Mouse (Mus musculus) liver, postnatal 0 days (tissue): ENCODE data around the gene Hmcn1. TPM values are rescaled to one million over a fixed set of nuclear protein-coding genes. Genes with fewer than 3 reads are reported as not detected.

ENCODE experiments used
- ATAC-seq: fragments of 200-750 bp; cut with Nextera tagmentation; 2 replicates; pipeline ENCODE4 v1.8.0; 2017; ENCODE audit warnings: mild to moderate bottlenecking, moderate library complexity
- DNase-seq: peaks from one replicate; pipeline ENCODE4 v3.0.0-alpha.2; 2016
- H3K27ac ChIP-seq: fragments of 300-500 bp; sonication (generic); 2 replicates; pipeline ENCODE4 v1.5.1; 2014; ENCODE audit warnings: antibody characterized with exemption, moderate library complexity, mild to moderate bottlenecking, low read depth
- H3K27me3 ChIP-seq: fragments of 300-500 bp; sonication (generic); 2 replicates; pipeline ENCODE4 v1.6.1; 2014; ENCODE audit warnings: low read length, control low read depth, mixed read lengths; ENCODE audit not compliant: insufficient read depth
- H3K36me3 ChIP-seq: fragments of 300-500 bp; sonication (generic); replicated peaks from 2 replicates; pipeline ENCODE4 v1.6.1; 2014; ENCODE audit warnings: mild to moderate bottlenecking, control low read depth, low read length, moderate library complexity, mixed read lengths; ENCODE audit not compliant: insufficient read depth
- H3K4me1 ChIP-seq: fragments of 300-500 bp; sonication (generic); 2 replicates; pipeline ENCODE4 v1.6.1; 2014; ENCODE audit warnings: antibody characterized with exemption, mild to moderate bottlenecking, control low read depth; ENCODE audit not compliant: insufficient read depth
- H3K4me2 ChIP-seq: fragments of 300-500 bp; sonication (generic); 2 replicates; pipeline ENCODE4 v1.6.1; 2014; ENCODE audit warnings: low read depth, mild to moderate bottlenecking, low read length, moderate library complexity, mixed read lengths
- H3K4me3 ChIP-seq: fragments of 300-500 bp; sonication (generic); 2 replicates; pipeline ENCODE4 v1.5.1; 2014; ENCODE audit warnings: low read depth, low read length
- H3K9ac ChIP-seq: fragments of 300-500 bp; sonication (generic); replicated peaks from 2 replicates; pipeline ENCODE4 v1.6.1; 2014; ENCODE audit warnings: mild to moderate bottlenecking, moderate library complexity
- H3K9me3 ChIP-seq: fragments of 300-500 bp; sonication (generic); 2 replicates; pipeline ENCODE4 v1.6.1; 2016; ENCODE audit warnings: mild to moderate bottlenecking, control low read depth, low read length, mixed read lengths
- CTCF ChIP-seq: sonication (generic); IDR thresholded peaks from 2 replicates; pipeline ENCODE4 v1.5.1; 2016; ENCODE audit warnings: antibody characterized with exemption, low read depth
- EP300 ChIP-seq: IDR thresholded peaks from 2 replicates; pipeline ENCODE4 v1.6.1; 2016; ENCODE audit warnings: antibody characterized with exemption, low read depth, mild to moderate bottlenecking
- WGBS: fragments of 180-500 bp; shearing (Covaris S2); extraction: QIAGEN DNeasy Blood & Tissue Kit; methylation state at CpG from one replicate; pipeline ENCODE4 v1.1.7; 2014; ENCODE audit not compliant: insufficient replicate concordance; 5-methylcytosine and 5-hydroxymethylcytosine counted together
- polyA plus RNA-seq: library from polyadenylated mRNA; unstranded; fragments of >200 nt; fragmentation: Nextera tagmentation; extraction: Ambion mirVana; gene quantifications from 2 replicates; pipeline ENCODE4 v1.2.1, GENCODE M21; 2015

Hmcn1 gene
- polyA plus RNA-seq, 1 experiment from 2014 or later, result 2.4 TPM

- peak; percentile 46 for DNase-seq
- peaks cover 5% of the 10 kb centered on the region; the same call in 1 of the 2 replicates for H3K4me1 ChIP-seq
- peak overlapping the region; percentile 50 for H3K27ac ChIP-seq
- H3K4me2 ChIP-seq, result peak overlapping the region; percentile 47
- 34% methylated on average over 19 of the region's 19 CpGs for WGBS
- H3K36me3 ChIP-seq, result no peaks in the 10 kb centered on the region
- peak; percentile 90 for ATAC-seq
- H3K27me3 ChIP-seq, result no peaks in the 10 kb centered on the region
- TF ChIP-seq EP300 (no peak), CTCF (no peak)
- no peak overlapping the region for H3K9ac ChIP-seq
- H3K4me3 ChIP-seq, result peak overlapping the region; percentile 16
- H3K9me3 ChIP-seq, result no peaks in the 10 kb centered on the region
These were observed 32.0 kb upstream of the Hmcn1 start for GRCm38 (mm10) chr1:151025049-151025773.

DNA sequence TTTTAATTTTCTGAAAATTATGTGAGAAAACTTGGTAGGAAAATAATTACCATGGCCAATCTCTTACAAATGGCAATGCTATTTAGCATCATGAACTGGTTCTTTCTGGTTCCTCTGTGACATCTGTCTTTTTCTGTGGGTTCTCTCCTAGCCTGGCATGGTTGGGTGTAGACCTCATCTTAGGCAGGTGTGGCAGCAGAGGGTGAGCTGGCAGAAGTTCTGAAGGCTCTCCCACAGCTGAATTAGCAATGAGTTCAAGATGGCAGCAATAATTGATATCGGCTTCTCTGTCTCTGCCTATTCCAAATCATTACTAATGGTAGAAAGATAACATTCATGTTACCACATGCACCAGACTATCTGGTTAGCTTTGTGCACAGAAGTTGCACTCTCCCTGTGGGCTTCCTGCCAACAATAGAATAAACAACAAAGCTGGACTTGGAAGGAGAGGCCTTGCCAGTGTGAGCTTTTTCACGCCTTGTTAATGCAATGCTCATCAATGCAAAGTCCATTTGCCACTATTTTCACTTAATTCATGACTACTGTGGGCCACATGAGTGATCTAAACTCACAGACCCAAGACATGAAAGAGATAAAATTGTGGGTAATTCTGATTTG is 26.1 kb upstream of the Hmcn1 start:
- Histone ChIP-seq H3K9me3 (no peaks in the 10 kb centered on the region), H3K4me1 (no peaks in the 10 kb centered on the region), H3K4me2 (no peak overlapping the region), H3K9ac (no peak overlapping the region), H3K27me3 (no peaks in the 10 kb centered on the region), H3K36me3 (no peaks in the 10 kb centered on the region), H3K4me3 (no peak overlapping the region), H3K27ac (no peak overlapping the region)
- ATAC-seq, result peak; percentile 77
- WGBS, result 65% methylated on average over 2 of the region's 2 CpGs
- peak; percentile 24 for DNase-seq
- TF ChIP-seq CTCF (no peak), EP300 (no peak)

- DNase-seq (peak; percentile 74), ATAC-seq (no peak)
- TF ChIP-seq CTCF (peak; percentile 81), EP300 (no peak)
- Histone ChIP-seq H3K4me2 (no peak overlapping the region), H3K27ac (no peak overlapping the region), H3K27me3 (no peaks in the 10 kb centered on the region), H3K4me3 (no peak overlapping the region), H3K36me3 (no peaks in the 10 kb centered on the region), H3K9me3 (no peaks in the 10 kb centered on the region), H3K4me1 (no peaks in the 10 kb centered on the region), H3K9ac (no peak overlapping the region)
- WGBS, result 28% methylated on average over 7 of the region's 7 CpGs
These were observed 17.8 kb upstream of the Hmcn1 start for GRCm38 (mm10) chr1:151011056-151011455.

DNA sequence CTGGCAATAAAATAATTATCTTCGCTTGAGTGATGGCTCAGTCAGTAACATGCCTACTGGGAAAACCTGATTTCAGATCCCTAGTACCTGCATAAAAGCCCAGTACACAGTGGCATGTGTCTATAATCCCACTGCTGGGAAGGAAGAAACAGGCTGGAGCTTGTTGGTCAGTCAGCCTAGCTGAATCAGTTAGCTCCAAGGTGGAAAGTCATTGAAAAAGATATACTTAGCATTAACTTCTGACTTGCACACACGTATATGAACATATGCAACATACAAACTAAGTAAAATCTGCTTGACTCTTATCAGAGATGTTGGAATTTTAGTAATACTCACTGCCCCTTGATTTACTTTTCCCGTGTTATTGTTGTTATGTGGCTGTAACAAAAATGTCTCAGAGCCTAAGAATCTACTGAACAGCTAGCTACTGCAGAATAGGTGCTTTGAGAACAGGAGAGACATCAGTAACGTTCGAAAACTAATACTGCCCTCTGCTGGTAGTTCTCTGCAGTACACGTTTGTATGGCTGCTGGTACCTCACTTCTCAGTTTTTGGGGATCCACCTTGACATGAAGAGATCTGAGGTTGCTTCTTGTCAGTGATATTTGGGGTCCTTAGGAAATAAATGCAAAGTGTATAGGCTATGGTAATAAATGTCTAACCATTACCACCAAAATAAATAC is 16.0 kb upstream of the Hmcn1 start:
- Histone ChIP-seq H3K9me3 (no peaks in the 10 kb centered on the region), H3K27ac (no peak overlapping the region), H3K27me3 (no peaks in the 10 kb centered on the region), H3K4me2 (no peak overlapping the region), H3K4me3 (no peak overlapping the region), H3K4me1 (no peaks in the 10 kb centered on the region), H3K9ac (no peak overlapping the region), H3K36me3 (no peaks in the 10 kb centered on the region)
- 29% methylated on average over 6 of the region's 6 CpGs for WGBS
- ATAC-seq (no peak), DNase-seq (peak; percentile 49)
- TF ChIP-seq CTCF (peak; percentile 87), EP300 (no peak)

- H3K4me1 ChIP-seq, result no peaks in the 10 kb centered on the region
- no peaks in the 10 kb centered on the region for H3K36me3 ChIP-seq
- ATAC-seq (no peak), DNase-seq (no peak)
- no peak overlapping the region for H3K4me2 ChIP-seq
- H3K9me3 ChIP-seq, result no peaks in the 10 kb centered on the region
- no peak for TF ChIP-seq EP300
- TF ChIP-seq CTCF, result no peak
- no peak overlapping the region for H3K27ac ChIP-seq
- no peaks in the 10 kb centered on the region for H3K27me3 ChIP-seq
- WGBS, result 78% methylated on average over 4 of the region's 4 CpGs
- H3K9ac ChIP-seq, result no peak overlapping the region
- no peak overlapping the region for H3K4me3 ChIP-seq
These were observed 14.5 kb upstream of the Hmcn1 start for GRCm38 (mm10) chr1:151007747-151008146.

GRCm38 (mm10) chr1:151004007-151004406 is 10.8 kb upstream of the Hmcn1 start:
- H3K4me1 ChIP-seq, result peaks cover 3% of the 10 kb centered on the region; the same call in 1 of the 2 replicates
- H3K9ac ChIP-seq, result no peak overlapping the region
- TF ChIP-seq CTCF (no peak), EP300 (no peak)
- no peaks in the 10 kb centered on the region for H3K36me3 ChIP-seq
- H3K4me3 ChIP-seq, result no peak overlapping the region
- 80% methylated on average over 5 of the region's 5 CpGs for WGBS
- no peak overlapping the region for H3K27ac ChIP-seq
- H3K27me3 ChIP-seq, result no peaks in the 10 kb centered on the region
- H3K4me2 ChIP-seq, result no peak overlapping the region
- no peaks in the 10 kb centered on the region for H3K9me3 ChIP-seq
- DNase-seq (no peak), ATAC-seq (no peak)
